Mouse (Mus musculus) embryonic facial prominence, embryonic 12.5 days (tissue): Measurements from ENCODE around the gene Vim. TPM values are rescaled to one million over a fixed set of nuclear protein-coding genes. Genes with fewer than 3 reads are reported as not detected.
"Not testable (repeated sequence)": the region's sequence is repeated elsewhere in the genome, so short reads cannot be mapped to it uniquely, and the experiment has no call there.

Source experiments
- ATAC-seq: fragments of 200-750 bp; cut with Nextera tagmentation; 2 replicates; pipeline ENCODE4 v1.8.0; 2017; ENCODE audit not compliant: insufficient number of reproducible peaks, insufficient read depth, low FRiP score, low TSS enrichment
- H3K27ac ChIP-seq: fragments of 300-500 bp; sonication (generic); 2 replicates; pipeline ENCODE4 v1.5.1; 2016; ENCODE audit warnings: mild to moderate bottlenecking
- H3K27me3 ChIP-seq: fragments of 300-500 bp; sonication (generic); 2 replicates; pipeline ENCODE4 v1.6.1; 2016; ENCODE audit warnings: mild to moderate bottlenecking, moderate library complexity
- H3K36me3 ChIP-seq: fragments of 300-500 bp; sonication (generic); 2 replicates; pipeline ENCODE4 v1.6.1; 2016; ENCODE audit warnings: mild to moderate bottlenecking
- H3K4me1 ChIP-seq: fragments of 300-500 bp; sonication (generic); 2 replicates; pipeline ENCODE4 v1.6.1; 2016
- H3K4me2 ChIP-seq: fragments of 300-500 bp; sonication (generic); replicated peaks from 2 replicates; pipeline ENCODE4 v1.6.1; 2016; ENCODE audit warnings: mild to moderate bottlenecking, moderate library complexity
- H3K4me3 ChIP-seq: fragments of 300-500 bp; sonication (generic); 2 replicates; pipeline ENCODE4 v1.5.1; 2016; ENCODE audit warnings: mild to moderate bottlenecking
- H3K9ac ChIP-seq: fragments of 300-500 bp; sonication (generic); 2 replicates; pipeline ENCODE4 v1.6.1; 2016; ENCODE audit warnings: mild to moderate bottlenecking, moderate library complexity
- H3K9me3 ChIP-seq: fragments of 300-500 bp; sonication (generic); 2 replicates; pipeline ENCODE4 v1.6.1; 2016; ENCODE audit warnings: mild to moderate bottlenecking, moderate library complexity
- WGBS: fragments of 180-500 bp; shearing (Covaris S2); methylation state at CpG from one replicate; pipeline ENCODE4 v1.1.7; 2016; 5-methylcytosine and 5-hydroxymethylcytosine counted together
- polyA plus RNA-seq: library from polyadenylated mRNA; unstranded; fragments of >200 nt; fragmentation: Nextera tagmentation; extraction: Ambion mirVana; gene quantifications from 2 replicates; pipeline ENCODE4 v1.2.1, GENCODE M21; 2016

Gene Vim
- polyA plus RNA-seq, 1 experiment from 2014 or later: 762 TPM

DNA sequence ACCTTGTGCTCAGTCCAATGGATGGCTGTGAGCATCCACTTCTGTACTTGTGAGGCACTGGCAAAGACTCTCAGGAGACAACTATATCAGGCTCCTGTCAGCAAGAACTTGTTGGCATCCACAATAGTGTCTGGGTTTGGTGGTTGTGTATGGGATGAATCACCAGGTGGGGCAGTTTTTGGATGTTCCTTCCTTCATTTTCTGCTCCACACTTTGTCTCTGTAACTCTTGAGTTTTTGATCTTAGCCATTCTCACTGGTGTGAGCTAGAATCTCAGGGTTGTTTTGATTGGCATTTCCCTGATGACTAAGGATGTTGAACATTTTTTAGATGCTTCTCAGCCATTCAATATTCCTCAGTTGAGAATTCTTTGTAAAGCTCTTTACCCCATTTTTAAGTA is 10.0 kb downstream of the Vim start:
- ATAC-seq, H3K4me3 ChIP-seq, H3K4me1 ChIP-seq, H3K27me3 ChIP-seq, H3K4me2 ChIP-seq, H3K9me3 ChIP-seq, H3K27ac ChIP-seq, H3K9ac ChIP-seq: not testable (repeated sequence)
- H3K36me3 ChIP-seq: peaks cover 36% of the 10 kb centered on the region

- H3K4me1 ChIP-seq: no peaks in the 10 kb centered on the region
- ATAC-seq: no peak
- H3K4me3 ChIP-seq: no peak overlapping the region
- H3K4me2 ChIP-seq: no peak overlapping the region
- H3K27ac ChIP-seq: no peak overlapping the region
- no peaks in the 10 kb centered on the region for H3K9me3 ChIP-seq
- WGBS: 79% methylated on average over 4 of the region's 4 CpGs
- no peaks in the 10 kb centered on the region for H3K36me3 ChIP-seq
- H3K27me3 ChIP-seq: no peaks in the 10 kb centered on the region
- H3K9ac ChIP-seq: no peak overlapping the region
Measured at GRCm38 (mm10) chr2:13593328-13593727, 19.6 kb downstream of the Vim start.

DNA sequence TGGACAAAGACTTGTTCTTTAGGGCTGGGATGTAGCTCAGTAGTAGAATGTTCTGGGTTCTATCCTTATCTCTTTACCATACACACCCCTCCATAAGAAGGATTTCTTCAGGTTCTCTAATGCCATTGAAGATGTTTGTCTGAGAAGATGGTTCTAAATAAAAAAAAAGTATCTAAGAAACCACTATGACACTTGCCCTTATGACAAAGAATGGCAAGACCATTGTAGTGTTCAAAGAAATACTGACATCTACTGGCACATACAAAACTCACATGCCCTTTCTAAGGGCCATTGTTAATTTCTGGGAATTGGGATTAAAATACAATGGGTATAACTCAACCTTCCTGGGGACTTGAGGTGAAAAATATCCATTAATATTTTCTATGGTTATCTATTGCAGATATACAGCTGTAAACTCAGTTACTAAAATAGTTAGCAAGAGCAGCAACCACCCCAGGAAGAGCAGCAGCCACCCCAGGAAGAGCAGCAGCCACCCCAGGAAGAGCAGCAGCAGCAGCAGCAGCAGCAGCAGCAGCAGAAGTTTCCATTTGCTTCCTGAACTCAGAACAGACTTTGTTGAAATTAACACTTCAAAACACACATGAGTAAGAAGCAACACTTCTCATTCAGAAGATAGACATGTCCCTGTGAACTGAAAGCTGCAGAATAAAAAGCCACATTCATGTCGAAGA is 23.4 kb downstream of the Vim start:
- H3K36me3 ChIP-seq: no peaks in the 10 kb centered on the region
- no peak overlapping the region for H3K4me3 ChIP-seq
- H3K27me3 ChIP-seq: no peaks in the 10 kb centered on the region
- no peak overlapping the region for H3K27ac ChIP-seq
- no peak for ATAC-seq
- no peaks in the 10 kb centered on the region for H3K4me1 ChIP-seq
- no peak overlapping the region for H3K9ac ChIP-seq
- H3K9me3 ChIP-seq: no peaks in the 10 kb centered on the region
- no peak overlapping the region for H3K4me2 ChIP-seq
- 83% methylated on average over 1 of the region's 1 CpGs for WGBS

- Histone ChIP-seq H3K4me3 (no peak overlapping the region), H3K27me3 (no peaks in the 10 kb centered on the region), H3K27ac (no peak overlapping the region), H3K4me2 (no peak overlapping the region), H3K9me3 (no peaks in the 10 kb centered on the region), H3K9ac (no peak overlapping the region), H3K4me1 (no peaks in the 10 kb centered on the region), H3K36me3 (no peaks in the 10 kb centered on the region)
- 73% methylated on average over 5 of the region's 5 CpGs for WGBS
- no peak for ATAC-seq
Measured at GRCm38 (mm10) chr2:13598166-13598565, 24.4 kb downstream of the Vim start.

GRCm38 (mm10) chr2:13603093-13603492 is 29.4 kb downstream of the Vim start:
- no peak overlapping the region for H3K27ac ChIP-seq

GRCm38 (mm10) chr2:13603636-13604035 is 29.9 kb downstream of the Vim start:
- WGBS: 78% methylated on average over 5 of the region's 5 CpGs
- ATAC-seq, H3K4me3 ChIP-seq, H3K36me3 ChIP-seq, H3K9me3 ChIP-seq, H3K4me1 ChIP-seq, H3K4me2 ChIP-seq, H3K27me3 ChIP-seq, H3K27ac ChIP-seq, H3K9ac ChIP-seq: not testable (repeated sequence)

More at GRCm38 (mm10) chr2:13603093-13603492, 29.4 kb downstream of the Vim start:
- H3K4me1 ChIP-seq: no peaks in the 10 kb centered on the region
- no peaks in the 10 kb centered on the region for H3K36me3 ChIP-seq
- no peak overlapping the region for H3K9ac ChIP-seq
- no peak for ATAC-seq
- no peaks in the 10 kb centered on the region for H3K27me3 ChIP-seq
- no peak overlapping the region for H3K4me3 ChIP-seq
- no peak overlapping the region for H3K4me2 ChIP-seq
- no peaks in the 10 kb centered on the region for H3K9me3 ChIP-seq

DNA sequence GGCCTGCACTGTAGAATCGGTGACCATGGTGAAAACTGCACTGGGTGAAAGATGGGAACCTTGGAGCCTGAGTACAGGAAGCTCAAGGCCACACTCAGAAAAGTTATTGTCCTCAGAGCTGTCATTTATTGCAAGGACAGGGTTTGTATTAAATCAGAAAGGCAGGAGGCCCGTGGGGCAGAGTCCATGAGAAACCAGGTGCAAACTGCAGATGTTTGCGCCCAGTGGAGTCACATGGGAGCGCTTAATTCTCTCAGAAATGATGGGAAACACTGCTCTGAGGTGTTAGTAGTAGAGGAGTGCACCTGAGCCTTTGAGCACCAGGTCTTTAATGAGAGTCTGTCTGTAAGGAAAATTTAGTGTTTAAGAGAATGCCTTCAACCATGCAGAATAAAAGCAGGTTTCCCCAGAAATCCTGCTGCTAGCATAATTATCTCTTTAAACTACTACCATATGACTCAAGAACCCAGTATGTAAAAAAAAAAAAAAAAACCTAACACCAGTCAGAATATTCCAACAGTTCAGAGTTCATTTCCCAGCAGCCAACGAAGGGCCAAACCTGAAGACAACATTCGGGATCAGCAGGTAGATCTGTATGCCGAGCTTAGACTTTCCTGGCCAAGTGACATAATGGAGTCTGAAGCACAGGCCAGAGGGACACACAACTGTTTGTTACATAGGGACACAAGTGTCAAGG is 56.6 kb downstream of the Vim start:
- 70% methylated on average over 7 of the region's 7 CpGs for WGBS

More for the DNA sequence above, 56.6 kb downstream of the Vim start:
- Histone ChIP-seq H3K27me3 (no peaks in the 10 kb centered on the region), H3K4me1 (no peaks in the 10 kb centered on the region), H3K4me3 (no peak overlapping the region), H3K36me3 (no peaks in the 10 kb centered on the region), H3K9me3 (no peaks in the 10 kb centered on the region), H3K4me2 (no peak overlapping the region), H3K9ac (no peak overlapping the region), H3K27ac (no peak overlapping the region)
- no peak for ATAC-seq

Other genes with a start within 250 kb of the Vim start
- gene Cubn, start 82.1 kb upstream of the Vim start, polyA plus RNA-seq: 0.13 TPM in 2 replicates
- gene Trdmt1, start 29.3 kb upstream of the Vim start, polyA plus RNA-seq: 7.3 and 8.4 TPM in 2 replicates
- gene St8sia6, start 220.1 kb downstream of the Vim start, polyA plus RNA-seq: 0.98 and 1.4 TPM in 2 replicates